Mouse (Mus musculus) frontal cortex, adult (tissue): Measurements from ENCODE around the gene Bri3bp.

Experiments used
- ATAC-seq: cut with Nextera tagmentation; 2 replicates; pipeline ENCODE4 v1.9.2; 2017; ENCODE audit warnings: mild to moderate bottlenecking, moderate library complexity, mixed read lengths; ENCODE audit not compliant: low TSS enrichment

Bri3bp gene

GRCm38 (mm10) chr5:125449306-125449705 lies 7.9 kb downstream of the Bri3bp start:
- ATAC-seq, result peak; percentile 81; the same call in 1 of the 2 replicates

- ATAC-seq, result no peak
Observed at GRCm38 (mm10) chr5:125452573-125452972, 11.2 kb downstream of the Bri3bp start.

DNA sequence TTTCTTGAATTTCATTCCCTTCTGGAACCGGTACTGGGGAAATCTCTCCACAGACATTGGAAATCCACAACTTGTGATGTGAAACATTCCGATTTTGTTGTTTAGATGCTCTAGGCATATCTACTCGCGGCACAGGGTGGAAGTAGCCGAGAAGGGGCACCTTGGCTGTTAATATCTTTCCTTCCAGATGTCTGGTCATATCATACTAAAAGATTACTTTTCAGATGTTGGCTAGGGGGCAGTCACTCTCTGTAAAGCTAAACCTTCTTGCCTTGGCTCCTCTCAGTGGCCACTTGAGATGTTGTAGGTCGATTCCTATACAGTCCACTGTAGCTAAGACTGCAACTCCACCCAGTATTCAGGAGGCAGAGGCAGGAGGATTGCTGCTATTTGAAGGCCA lies 14.7 kb downstream of the Bri3bp start:
- ATAC-seq, result no peak

GRCm38 (mm10) chr5:125457538-125457937 lies 16.2 kb downstream of the Bri3bp start:
- no peak for ATAC-seq

DNA sequence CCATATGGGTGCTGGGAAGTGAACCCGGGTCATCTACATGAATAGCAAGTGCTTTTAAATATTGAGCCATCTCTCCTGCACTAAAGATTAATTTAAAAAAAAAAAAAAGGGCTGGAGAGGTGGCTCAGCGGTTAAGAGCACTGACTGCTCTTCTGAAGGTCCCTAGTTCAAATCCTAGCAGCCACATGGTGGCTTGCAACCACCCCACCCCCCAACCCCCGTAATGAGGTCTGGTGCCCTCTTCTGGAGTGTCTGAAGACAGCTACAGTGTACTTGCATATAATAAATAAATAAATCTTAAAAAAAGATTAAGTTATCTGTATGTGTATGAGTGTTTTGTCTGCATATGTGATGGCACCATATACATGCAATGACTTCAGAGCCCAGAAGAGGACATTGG lies 19.2 kb downstream of the Bri3bp start:
- no peak for ATAC-seq

- ATAC-seq, result no peak
Observed at GRCm38 (mm10) chr5:125461868-125462445, 20.6 kb downstream of the Bri3bp start.

DNA sequence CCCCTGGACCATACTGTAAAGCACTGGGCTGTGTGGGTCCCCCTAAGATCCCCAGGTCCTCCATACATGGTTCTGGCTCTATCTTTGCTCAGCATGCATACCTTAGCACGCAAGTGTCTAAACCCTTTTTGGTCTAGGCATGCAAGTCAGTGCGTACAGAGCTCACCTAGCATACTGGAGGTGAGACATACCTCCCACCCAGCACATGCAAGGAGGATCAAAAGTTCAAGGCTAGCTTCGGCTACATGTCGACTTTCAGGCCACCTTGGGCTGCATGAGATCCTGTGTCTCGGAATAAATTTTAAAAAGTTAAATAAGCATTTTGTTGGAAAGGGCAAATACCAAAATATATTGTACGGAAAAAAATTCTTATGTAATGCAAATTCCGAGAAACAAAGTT lies 23.8 kb downstream of the Bri3bp start:
- no peak for ATAC-seq

DNA sequence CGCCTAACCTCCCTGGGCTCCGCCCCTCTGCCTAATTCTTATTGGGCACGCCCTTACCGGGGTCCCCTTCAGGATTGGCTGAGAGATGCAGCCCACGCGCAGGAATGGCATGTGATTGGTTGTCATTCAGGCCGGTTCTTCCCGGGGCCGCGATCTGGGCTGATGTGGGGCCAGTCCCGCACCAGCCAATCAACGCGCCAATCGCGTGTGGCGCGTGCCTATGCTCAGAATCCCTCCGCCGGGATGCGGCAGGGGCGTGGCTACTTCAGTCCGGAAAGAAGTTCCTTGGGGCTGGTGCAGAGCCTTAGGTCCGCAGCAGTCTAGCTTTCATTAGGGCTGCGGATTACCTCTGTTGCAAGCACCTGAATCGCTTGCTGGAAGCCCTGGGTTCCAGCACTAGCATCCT lies 24.3 kb downstream of the Bri3bp start:
- ATAC-seq, result peak; percentile 98

DNA sequence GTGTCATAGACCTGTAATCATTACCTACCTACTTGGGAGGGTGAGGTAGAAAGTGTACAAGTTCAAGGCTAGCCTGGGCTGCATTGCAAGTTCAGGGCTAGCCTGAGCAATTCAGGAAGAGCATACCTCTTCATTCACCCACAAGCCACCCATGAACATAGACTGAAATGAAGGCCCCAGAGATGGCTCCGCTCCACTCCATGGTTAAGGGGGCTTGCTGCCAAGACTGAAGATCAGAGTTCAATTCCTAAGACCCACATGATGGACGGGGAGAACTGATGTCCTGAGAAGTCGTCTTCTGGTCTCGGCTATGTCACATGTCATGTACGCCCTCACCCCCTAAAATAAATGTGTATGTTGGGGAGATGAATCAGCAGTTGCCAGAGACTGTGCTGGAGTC lies 25.1 kb downstream of the Bri3bp start:
- no peak for ATAC-seq

GRCm38 (mm10) chr5:125467261-125467660 lies 25.9 kb downstream of the Bri3bp start:
- ATAC-seq, result no peak

- ATAC-seq, result no peak
Observed at GRCm38 (mm10) chr5:125470713-125471112, 29.3 kb downstream of the Bri3bp start.

DNA sequence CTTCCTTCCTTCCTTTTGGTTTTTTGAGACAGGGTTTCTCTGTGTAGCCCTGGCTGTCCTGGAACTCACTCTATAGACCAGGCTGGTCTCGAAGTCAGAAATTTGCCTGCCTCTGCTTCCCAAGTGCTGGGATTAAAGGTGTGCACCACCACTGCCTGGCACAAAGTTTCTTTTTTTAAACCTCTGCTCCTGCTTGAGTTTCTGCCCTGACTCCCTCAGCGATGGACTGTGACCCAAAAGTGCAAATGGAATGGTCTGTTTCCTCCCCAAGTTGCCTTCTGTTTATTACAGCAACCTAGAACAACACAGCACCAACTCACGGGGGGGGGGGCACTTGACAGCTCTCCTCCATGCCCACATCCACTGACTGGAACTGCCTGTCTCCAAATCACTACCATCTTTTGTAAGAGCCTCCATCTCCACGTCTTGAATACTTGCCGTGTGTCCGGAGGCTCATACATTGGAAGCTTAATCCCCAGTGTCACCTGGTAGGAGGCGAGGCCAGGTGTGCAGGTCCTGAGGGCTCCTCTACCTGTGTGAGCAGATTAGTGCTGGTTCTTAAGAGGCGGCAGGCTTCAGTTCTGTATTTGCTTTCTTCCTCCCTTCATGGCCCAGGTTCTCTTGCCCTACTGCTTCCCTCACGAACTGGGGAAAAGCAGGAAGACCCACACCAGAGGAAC lies 31.6 kb downstream of the Bri3bp start:
- ATAC-seq, result no peak

- no peak for ATAC-seq
Observed at GRCm38 (mm10) chr5:125475030-125475429, 33.7 kb downstream of the Bri3bp start.

DNA sequence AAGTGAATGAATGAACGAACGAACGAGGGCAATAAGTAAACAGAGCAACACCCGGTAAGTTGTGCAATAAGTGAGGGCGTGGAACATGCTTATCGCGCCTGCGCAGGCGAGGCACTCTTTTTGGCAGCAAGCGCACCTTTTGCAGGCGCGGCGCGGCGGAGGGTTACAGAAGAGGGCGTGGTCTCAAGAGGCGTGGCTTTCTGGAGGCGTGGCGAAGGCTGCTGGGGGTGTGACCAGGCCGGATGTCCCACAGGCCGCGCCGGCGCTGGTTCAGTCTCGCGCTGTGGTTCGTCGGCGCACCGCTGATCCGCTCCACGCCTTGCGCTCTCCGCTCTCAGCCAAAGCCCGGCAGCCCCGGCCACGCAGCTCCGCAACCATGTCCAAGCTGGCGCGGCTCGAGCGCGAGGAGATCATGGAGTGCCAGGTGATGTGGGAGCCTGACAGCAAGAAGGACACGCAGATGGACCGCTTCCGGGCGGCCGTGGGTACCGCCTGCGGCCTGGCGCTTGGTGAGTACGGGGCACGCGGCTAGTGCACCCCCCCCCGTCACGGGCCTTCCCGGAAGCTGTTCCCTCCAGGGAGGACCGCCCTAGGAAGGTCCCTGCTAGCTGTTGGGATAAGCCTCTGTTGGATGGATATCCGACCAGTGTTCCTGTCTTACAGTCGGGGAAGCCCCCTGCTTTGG lies 34.4 kb downstream of the Bri3bp start, which contains the start of gene Aacs:
TSS of gene Aacs (plus strand) at position 214 of the 685 bp plus-strand sequence.
- peak; percentile 81 for ATAC-seq

DNA sequence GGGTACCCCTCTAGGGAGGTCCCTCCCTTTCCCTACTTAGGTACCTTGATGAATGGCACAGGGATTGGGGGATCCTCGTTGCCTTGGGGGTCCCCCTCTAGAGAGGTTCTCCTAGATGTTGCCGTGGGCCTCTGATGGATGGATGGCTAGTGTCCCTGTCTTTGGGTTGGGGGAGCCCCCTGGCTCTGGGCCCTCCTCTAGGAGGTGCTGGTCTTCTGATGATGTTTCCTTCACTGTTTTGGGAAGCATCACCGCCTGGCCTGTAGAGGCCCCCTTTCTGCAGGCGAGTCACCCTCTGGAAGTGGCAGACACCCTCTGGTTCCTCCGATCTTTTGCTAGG lies 34.9 kb downstream of the Bri3bp start:
- peak; percentile 31; the same call in 1 of the 2 replicates for ATAC-seq

DNA sequence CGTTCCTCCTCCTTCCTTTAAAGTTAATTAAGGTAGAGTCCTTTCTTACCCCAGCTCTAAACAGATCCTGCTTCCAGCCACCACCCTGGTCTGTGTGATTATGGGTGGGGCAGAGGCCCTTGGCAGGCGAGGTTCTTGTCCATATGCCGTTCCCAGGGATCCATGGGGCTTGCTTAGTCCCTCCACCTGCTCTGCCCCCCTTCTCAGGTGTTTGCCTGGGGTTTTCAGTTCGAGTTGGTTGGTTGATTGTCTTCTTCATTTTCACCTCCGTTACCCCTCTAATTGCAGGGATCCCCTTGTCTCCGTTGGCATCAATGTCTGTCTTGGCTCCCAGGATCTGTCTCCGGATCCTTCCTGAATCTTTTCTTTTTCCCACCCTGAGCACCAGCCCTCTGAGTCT lies 35.4 kb downstream of the Bri3bp start:
- ATAC-seq, result no peak

GRCm38 (mm10) chr5:125477533-125477932 lies 36.2 kb downstream of the Bri3bp start:
- ATAC-seq, result no peak

- no peak for ATAC-seq
Observed at GRCm38 (mm10) chr5:125478037-125478436, 36.7 kb downstream of the Bri3bp start.

DNA sequence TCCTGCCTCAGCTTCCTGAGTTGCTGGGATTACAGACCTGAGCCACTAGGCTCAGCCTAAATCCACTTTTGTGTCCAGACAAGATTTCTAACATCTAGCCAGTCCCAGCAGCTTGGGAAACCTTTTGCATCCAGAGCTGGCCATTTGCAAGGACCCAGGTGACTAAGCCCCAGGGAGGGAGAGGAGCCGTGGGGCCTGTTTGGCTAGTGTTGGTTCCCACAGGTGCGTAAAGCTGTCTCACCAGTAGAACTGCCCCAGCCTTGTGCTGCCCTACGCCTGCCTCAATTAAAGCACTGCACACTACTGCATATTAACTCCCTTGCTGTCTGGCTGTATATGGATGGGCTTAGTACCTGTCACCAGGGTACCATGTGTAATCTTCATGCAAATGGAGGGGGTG lies 38.0 kb downstream of the Bri3bp start:
- ATAC-seq, result no peak

GRCm38 (mm10) chr5:125480434-125481231 lies 39.3 kb downstream of the Bri3bp start:
- no peak for ATAC-seq

- ATAC-seq, result no peak
Observed at GRCm38 (mm10) chr5:125482474-125482873, 41.1 kb downstream of the Bri3bp start.
